ENCODE assay signal across 9 mouse cellular contexts in the genomic region with DNA sequence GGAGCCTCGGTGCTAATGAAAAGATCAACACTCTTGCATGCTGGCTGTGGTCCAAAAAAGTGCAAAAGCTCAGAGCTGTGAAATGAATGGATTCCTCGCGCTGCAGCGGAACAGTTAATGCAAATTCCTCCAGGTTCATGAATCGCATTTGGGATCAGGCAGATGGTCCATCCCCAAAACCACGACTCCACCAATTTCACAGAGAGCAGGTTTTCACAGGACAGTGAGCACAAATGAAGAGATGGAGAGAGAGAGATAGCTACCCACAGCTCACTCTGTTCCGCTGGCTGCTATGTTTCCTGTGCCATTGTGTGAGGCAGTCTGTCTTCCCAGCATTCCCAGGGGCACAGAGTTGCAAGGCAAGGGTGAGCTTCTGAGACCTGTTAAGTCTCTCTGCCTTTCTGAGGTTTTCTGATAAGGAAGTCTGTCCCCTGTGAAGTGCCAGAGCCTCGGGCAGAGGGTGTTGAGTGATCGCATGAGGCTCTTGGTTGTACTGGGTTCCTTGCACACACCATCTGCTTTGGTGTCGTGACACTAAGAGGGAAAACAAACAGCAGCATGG.
DNase-seq lines count a peak whose midpoint lies in the region; ATAC-seq and TF ChIP-seq lines count a peak whose summit lies in the region.
"Had no signal": no experiment of that assay in that cellular context is flagged by ENCODE, and none has a peak within 500 bp of the region (broad histone marks: within the 10 kb centered on the region; RNA-seq: fewer than 3 reads in every experiment).

No protein-coding gene starts in this region.

- no peak overlapping the region; the same call in 1 of the 2 replicates for H3K27ac ChIP-seq in intestine, embryonic 14.5 days (ENCODE audit: low read depth)
- no peak overlapping the region for H3K27ac ChIP-seq in intestine, postnatal 0 days (ENCODE audit: low read depth, low read length)
- H3K27ac ChIP-seq in heart, postnatal 0 days (ENCODE audit: low read depth): 0 out of 2 replicates have a peak overlapping the region, but pooled peaks have one; percentile 10
- peak overlapping the region; percentile 72 for H3K27ac ChIP-seq in midbrain, embryonic 13.5 days

- peak overlapping the region; percentile 15; the same call in 1 of the 2 replicates for H3K4me2 ChIP-seq in intestine, embryonic 14.5 days (ENCODE audit: low read length)
- H3K4me2 ChIP-seq in intestine, postnatal 0 days (replicated peaks; ENCODE audit: low read depth): no peak overlapping the region
- H3K4me2 ChIP-seq in heart, postnatal 0 days (ENCODE audit: low read depth, low read length): peak overlapping the region; percentile 21; the same call in 1 of the 2 replicates
- H3K4me2 ChIP-seq in midbrain, embryonic 13.5 days (replicated peaks): peak overlapping the region; percentile 43

- H3K9me3 ChIP-seq in intestine, embryonic 14.5 days (ENCODE audit: control insufficient read depth, low read length): no peaks in the 10 kb centered on the region
- no peaks in the 10 kb centered on the region for H3K9me3 ChIP-seq in intestine, postnatal 0 days (ENCODE audit: control insufficient read depth)
- no peaks in the 10 kb centered on the region for H3K9me3 ChIP-seq in heart, postnatal 0 days (replicated peaks; ENCODE audit: control insufficient read depth, low read length)
- no peaks in the 10 kb centered on the region for H3K9me3 ChIP-seq in midbrain, embryonic 13.5 days

- no peak overlapping the region for H3K4me3 ChIP-seq in intestine, embryonic 14.5 days (ENCODE audit: low read depth, low read length)
- no peak overlapping the region for H3K4me3 ChIP-seq in intestine, postnatal 0 days (ENCODE audit: low read depth, low read length)
- no peak overlapping the region for H3K4me3 ChIP-seq in heart, postnatal 0 days (ENCODE audit: low read depth, low read length)
- H3K4me3 ChIP-seq in midbrain, embryonic 13.5 days (replicated peaks): no peak overlapping the region; the same call in 1 of the 2 replicates
- H3K4me3 ChIP-seq: myocyte had no signal

- H3K4me1 ChIP-seq in intestine, embryonic 14.5 days (replicated peaks; ENCODE audit: control insufficient read depth, insufficient read depth, low read length): peaks cover 10% of the 10 kb centered on the region
- no peaks in the 10 kb centered on the region for H3K4me1 ChIP-seq in intestine, postnatal 0 days (replicated peaks; ENCODE audit: control insufficient read depth, insufficient read depth, low read length)
- peaks cover 22% of the 10 kb centered on the region for H3K4me1 ChIP-seq in heart, postnatal 0 days (ENCODE audit: control insufficient read depth, insufficient read depth)
- peaks cover 51% of the 10 kb centered on the region for H3K4me1 ChIP-seq in midbrain, embryonic 13.5 days (replicated peaks)

- WGBS in intestine, embryonic 14.5 days: 34% methylated on average over 10 of the region's 10 CpGs
- 39% methylated on average over 10 of the region's 10 CpGs for WGBS in intestine, postnatal 0 days
- 14% methylated on average over 10 of the region's 10 CpGs for WGBS in heart, postnatal 0 days
- 10% methylated on average over 10 of the region's 10 CpGs for WGBS in midbrain, embryonic 13.5 days

- no peak for ATAC-seq in intestine, embryonic 14.5 days (replicated peaks; ENCODE audit: low FRiP score, low TSS enrichment, low read depth)
- ATAC-seq in intestine, postnatal 0 days: no peak
- ATAC-seq in common myeloid progenitor, adult 5-6 weeks (replicated peaks; ENCODE audit: low read depth, poor library complexity, severe bottlenecking): peak; percentile 88
- ATAC-seq in heart, postnatal 0 days (ENCODE audit: insufficient read depth, low read depth): peak; percentile 57; the same call in 1 of the 2 replicates
- peak; percentile 77 for ATAC-seq in midbrain, embryonic 13.5 days

- H3K27me3 ChIP-seq in intestine, embryonic 14.5 days (replicated peaks; ENCODE audit: control insufficient read depth, insufficient read depth, low read length): no peaks in the 10 kb centered on the region
- 0 out of 2 replicates have a peak, but pooled peaks cover 3% of the 10 kb centered on the region for H3K27me3 ChIP-seq in intestine, postnatal 0 days (replicated peaks; ENCODE audit: control insufficient read depth, insufficient read depth, low read length)
- no peaks in the 10 kb centered on the region for H3K27me3 ChIP-seq in heart, postnatal 0 days (ENCODE audit: control insufficient read depth, insufficient read depth, low read length)
- H3K27me3 ChIP-seq in midbrain, embryonic 13.5 days: no peaks in the 10 kb centered on the region

- H3K9ac ChIP-seq in intestine, embryonic 14.5 days (ENCODE audit: low read length): no peak overlapping the region
- no peak overlapping the region for H3K9ac ChIP-seq in intestine, postnatal 0 days (ENCODE audit: low read depth, low read length)
- H3K9ac ChIP-seq in heart, postnatal 0 days (replicated peaks; ENCODE audit: low read depth, low read length): no peak overlapping the region
- 0 out of 2 replicates have a peak overlapping the region, but pooled peaks have one; percentile 39 for H3K9ac ChIP-seq in midbrain, embryonic 13.5 days (replicated peaks)

- TF ChIP-seq EP300 in heart, postnatal 0 days (IDR thresholded peaks at IDR 0.05; ENCODE audit: low read depth): no peak

- no peak for DNase-seq in intestine, embryonic 14.5 days (ENCODE audit: low spot score)
- peak; percentile 35 for DNase-seq in heart, postnatal 0 days (ENCODE audit: low spot score)
- no peak for DNase-seq in thymus, postnatal 25 days
- DNase-seq in ovary, postnatal 36 days (ENCODE audit: low spot score): no peak
- no peak for DNase-seq in adrenal gland, adult 2 months

- no peaks in the 10 kb centered on the region for H3K36me3 ChIP-seq in intestine, embryonic 14.5 days (ENCODE audit: control insufficient read depth, insufficient read depth, low read length)
- no peaks in the 10 kb centered on the region for H3K36me3 ChIP-seq in intestine, postnatal 0 days (ENCODE audit: control insufficient read depth, insufficient read depth)
- H3K36me3 ChIP-seq in heart, postnatal 0 days (replicated peaks; ENCODE audit: control insufficient read depth, insufficient read depth, low read length): no peaks in the 10 kb centered on the region
- no peaks in the 10 kb centered on the region for H3K36me3 ChIP-seq in midbrain, embryonic 13.5 days

- TF ChIP-seq CTCF in intestine, postnatal 0 days (IDR thresholded peaks at IDR 0.05; ENCODE audit: low read depth): no peak
- no peak for TF ChIP-seq CTCF in heart, postnatal 0 days (IDR thresholded peaks at IDR 0.05; ENCODE audit: low read depth)

Comparison
In these comparisons a context has a peak if more than half of its experiments do, and no peak if none do; other contexts are left out.
1. ATAC-seq: peak in common myeloid progenitor, adult 5-6 weeks (single experiment), heart, postnatal 0 days (single experiment) and midbrain, embryonic 13.5 days (single experiment); none in intestine, embryonic 14.5 days (single experiment) and intestine, postnatal 0 days (single experiment).
2. H3K27ac ChIP-seq: peak in heart, postnatal 0 days (single experiment) and midbrain, embryonic 13.5 days (single experiment); none in intestine, embryonic 14.5 days (single experiment) and intestine, postnatal 0 days (single experiment).